Mouse (Mus musculus): ENCODE measurements at regions not wholly inside any gene's neighbourhood (a gene's known extent, or its start where the extent isn't known, plus 50 kb on each side); places are given as distances from the start of the nearest gene placed in this dataset.

DNA sequence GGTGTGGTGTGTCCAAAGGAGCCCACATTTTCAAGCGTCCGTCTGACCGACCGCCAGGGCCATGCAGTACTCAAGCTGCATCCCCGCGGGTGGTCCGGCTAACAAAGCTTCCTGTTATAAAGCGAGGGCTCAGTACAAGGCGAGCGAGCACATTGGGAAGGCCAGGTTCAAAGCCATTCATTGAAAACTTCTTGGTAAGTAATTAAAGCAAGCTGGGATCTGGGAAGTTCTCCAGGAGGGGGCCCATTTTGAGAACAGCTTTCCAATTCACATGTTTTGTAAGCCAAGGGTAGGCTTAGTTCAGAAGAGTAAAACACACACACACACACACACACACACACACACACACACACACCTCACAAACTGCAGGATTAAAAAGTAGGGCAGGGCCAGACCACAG, 57.3 kb upstream of the Prep start:
- DNase-seq (ENCODE audit: low read depth, low spot score) = peak; percentile 8

DNA sequence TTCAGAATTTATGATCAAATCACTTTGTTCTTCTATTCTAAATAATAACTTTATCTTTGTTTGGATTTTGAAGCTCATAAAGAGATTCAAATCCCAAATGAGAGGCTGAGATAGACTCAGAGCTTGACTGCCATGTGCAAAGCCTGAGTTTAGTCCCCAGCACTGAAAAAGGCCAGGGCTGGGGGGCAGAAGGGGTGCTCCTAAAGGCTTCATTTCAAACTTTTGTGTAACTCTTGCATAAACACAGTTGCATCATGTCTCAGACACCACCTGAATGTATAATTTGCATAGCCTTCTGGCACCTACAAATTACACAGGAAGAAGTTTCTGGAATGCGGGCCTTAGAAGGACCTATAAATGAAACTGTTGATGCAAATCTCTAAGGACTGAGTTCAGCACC, 57.8 kb upstream of the Prep start:
- no peak for DNase-seq (ENCODE audit: low read depth, low spot score)

DNA sequence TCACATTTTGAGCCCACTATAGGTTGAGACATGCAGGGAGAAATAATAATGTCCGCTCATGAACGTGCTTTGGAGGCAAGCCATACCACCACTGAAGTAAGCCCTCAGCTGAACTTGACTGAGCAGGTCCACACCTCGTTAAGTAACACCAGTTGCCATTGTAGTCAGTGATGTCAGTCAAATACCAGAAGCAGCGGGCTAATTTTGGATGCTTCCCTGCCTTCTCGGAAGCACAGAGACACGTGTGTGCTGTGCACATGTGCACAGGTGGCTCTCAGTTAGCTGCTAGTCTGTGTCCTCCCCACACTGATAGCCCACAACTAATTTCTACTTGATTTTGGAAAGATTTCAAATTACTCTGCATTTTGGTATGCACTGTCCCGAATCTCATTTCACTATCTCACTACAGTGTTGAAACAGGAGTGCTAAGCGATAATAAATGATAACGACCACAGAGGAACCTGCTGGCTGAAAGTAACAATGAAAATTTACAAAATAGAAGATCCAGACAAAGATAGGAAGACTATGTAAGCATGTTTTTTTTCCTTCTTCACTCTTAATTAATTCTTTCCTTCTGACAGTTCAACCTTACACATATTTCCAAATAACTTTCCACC, 62.9 kb upstream of the Prep start:
- no peak for DNase-seq (ENCODE audit: low read depth, low spot score)

DNA sequence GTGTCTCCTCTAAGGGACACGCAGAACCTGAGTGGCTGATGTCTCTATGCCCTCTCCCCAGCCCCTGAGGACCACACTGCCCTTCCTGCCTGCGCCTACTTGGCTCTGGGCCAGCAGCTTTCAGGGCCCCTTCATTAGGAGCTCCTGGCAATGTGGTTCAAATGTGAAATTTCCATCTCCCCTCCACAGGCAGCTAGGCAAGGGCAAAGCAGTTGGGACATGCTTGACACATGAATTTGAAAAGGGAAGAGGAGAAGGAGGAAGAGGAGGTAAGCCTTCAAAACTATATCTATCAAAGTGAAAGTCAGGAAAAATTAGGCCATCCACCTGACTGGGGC, 63.7 kb upstream of the Prep start:
- DNase-seq (ENCODE audit: low read depth, low spot score) = no peak

DNA sequence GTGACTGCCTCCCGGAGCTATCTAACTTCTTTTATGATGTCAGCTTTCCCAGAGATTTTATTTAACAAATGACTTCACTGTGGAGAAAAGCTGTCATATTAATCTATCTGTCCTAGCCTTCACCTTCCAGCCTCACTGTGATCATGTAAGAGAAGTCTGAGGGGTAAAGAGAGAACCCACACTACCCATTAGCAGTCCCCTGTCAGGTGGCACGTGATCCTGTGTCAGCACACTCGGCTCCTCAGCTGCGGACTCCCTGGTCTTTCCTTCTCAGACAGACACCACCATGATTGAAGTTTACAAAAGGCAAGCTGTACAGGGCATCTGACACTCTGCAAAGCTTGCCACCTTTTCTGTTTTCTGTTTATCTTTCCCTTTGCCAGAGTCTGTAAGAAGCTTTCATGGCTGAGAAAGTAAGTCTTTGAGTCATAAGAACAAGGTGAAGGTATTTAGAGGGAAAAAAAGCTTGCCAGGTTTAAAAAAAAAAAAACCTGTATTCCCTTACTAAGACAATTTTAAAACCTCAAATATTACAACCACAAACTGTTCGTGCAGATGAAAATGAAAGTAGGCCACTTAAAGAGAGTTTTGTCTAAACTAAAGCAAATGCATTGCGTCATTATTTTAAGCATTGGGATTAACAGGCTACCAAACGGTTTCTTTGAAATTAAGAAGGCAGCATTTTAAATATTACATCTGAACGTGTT, 64.2 kb upstream of the Prep start:
- DNase-seq (ENCODE audit: low read depth, low spot score) = no peak

DNA sequence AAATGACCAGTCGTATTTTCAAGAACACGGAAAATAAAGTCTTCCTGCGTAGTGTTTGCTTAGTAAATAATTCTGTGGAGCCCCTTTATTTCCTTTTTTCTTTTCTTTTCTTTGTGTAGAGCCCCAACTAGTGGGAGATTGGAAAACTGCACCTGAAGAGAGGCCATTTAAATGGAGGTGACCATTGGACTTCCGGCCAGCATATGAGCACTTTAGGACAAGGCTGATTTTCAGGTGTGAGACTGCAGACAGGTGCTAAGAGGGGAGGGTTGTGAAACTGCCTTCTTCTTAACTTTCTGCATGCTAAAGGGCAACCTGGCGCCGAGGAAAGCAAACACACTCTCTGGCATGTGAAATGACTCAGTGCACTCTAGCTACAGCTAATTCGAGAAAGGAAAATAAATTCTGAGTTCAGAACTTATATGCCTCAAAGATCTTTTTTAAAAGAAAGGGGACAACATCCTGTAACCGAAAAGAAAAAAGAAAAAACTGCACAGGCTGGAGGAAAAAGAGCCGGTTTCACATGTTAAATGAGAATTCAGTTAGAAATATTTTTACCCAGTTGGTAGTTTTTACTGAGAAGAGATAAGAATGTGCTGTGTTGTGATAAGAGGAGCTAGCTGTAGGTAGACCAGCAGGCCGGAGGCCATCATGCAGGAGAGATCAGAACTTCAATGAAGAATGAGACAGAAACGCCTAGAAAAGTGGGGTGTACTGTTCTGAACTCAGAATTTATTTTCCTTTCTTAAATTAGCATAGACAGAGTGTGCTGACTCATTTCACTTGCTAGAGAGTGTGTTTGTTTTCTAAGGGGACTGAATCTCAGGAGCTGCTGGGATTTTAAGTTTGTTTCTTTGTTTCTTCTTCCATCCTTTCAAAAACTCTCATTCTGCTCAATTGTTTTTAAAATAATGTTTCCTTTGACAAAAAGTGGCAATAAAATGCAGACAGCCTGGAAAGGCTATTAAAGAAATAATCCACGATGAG, 65.8 kb upstream of the Prep start:
- peak; percentile 58 for DNase-seq (ENCODE audit: low read depth, low spot score)

DNA sequence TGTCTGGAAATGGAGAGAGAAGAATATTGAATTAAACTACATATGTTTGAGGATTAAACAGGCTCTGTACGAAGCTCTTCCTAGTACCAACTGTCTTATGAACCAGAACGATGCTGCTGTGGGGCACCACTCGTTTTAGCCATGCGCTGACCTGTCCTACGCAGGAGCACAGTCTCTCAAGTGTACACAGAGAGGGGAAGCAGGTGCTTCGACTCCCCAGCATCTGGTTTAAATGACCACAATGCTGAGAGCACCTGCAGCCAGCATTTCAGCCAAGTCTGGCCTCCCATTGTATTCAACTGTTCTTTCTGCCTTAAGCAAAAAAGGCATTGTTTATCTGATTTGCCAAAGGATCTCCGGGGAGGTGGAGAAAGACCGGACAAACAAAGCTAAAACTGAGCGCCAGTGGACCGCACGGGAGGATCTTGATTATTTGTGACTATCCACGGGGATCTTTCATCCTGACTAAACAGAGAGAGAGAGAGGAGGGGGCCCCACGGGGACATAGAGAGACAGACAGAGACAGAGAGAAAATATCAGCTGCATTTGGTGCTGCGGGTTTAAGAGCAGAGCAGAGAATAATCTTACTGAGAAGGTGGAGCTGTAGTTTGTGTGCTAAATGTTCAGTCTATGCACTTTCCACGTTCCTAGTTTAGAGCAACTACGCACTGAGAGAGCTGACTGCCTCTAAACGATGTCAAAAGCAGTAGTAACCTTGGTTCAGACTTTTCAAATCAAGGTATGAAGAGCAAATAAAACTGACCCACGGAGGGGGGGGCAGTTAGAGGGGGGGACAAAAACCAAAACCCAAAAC, 66.8 kb upstream of the Prep start:
- DNase-seq (ENCODE audit: low read depth, low spot score) = peak; percentile 10

DNA sequence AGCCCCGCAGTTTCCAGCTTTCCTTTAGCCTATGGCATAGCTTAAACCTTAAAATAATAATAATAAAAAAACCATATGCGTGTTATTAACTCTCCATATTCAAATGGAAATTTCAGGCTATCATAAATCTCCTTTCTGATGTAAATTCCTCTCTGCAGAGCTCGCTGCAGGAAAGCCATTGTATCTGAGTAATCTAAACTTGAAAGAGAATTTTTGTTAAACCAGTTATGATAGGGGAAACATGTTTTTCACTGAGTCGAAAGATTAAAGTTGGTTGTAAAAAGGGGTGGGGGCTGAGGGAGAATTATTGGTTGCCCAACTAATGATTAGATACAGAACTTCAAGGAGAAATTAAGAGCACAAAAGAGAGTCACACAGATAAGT, 69.1 kb upstream of the Prep start:
- no peak for DNase-seq (ENCODE audit: low read depth, low spot score)

DNA sequence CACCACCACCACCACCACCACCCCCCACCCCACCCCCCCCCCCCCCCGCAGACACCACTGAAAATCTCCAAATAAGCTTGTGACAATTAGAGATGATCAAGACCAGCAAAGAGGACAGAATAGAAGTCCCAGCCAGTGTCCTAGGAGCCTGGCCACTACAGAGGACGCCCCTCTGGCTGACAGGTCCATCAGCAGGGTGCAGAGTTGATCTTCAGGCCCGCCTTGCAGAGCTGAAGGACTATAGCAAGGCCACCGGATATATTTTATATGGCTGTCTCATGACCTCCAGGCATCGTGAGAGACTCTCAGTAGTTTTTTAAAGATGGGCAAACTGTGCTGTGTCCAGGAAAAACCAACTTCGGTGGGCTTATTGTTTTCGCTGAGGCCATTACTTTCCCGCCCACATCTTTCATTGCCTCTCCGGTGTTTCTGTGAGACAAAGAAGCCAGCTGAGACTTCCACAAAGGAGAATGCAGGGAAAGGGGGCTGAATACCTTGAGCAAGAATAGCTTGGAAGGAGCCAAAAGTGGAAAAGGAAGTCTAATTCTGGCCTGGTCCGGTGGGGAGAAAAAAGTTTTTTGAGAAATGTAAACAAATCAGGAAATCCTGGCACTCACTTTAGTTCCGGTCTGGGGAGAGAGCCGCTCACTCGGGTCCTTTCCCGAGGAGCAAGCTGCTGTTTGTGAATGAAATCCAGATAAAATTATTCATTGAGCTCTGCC, 69.7 kb upstream of the Prep start:
- DNase-seq (ENCODE audit: low read depth, low spot score) = no peak

DNA sequence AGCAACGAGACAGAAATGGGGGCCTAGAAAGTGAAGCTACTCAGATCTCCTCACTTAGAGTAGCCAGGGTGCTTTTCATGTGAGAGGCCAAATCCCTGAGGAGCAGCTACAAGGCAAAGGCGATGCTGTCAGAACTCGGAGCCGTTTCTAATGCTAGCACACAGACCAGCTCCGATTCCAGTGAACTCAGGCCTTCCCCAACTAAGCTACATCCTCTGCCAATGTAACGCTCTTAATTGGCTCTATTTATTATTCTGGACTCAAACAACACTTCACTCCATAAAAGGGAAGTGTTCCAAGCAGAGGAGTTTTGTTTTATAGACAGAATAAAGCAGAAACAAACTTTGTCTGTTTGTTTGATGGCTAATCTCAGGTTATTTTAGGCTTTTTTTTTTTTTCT, 71.2 kb upstream of the Prep start:
- no peak for DNase-seq (ENCODE audit: low read depth, low spot score)

DNA sequence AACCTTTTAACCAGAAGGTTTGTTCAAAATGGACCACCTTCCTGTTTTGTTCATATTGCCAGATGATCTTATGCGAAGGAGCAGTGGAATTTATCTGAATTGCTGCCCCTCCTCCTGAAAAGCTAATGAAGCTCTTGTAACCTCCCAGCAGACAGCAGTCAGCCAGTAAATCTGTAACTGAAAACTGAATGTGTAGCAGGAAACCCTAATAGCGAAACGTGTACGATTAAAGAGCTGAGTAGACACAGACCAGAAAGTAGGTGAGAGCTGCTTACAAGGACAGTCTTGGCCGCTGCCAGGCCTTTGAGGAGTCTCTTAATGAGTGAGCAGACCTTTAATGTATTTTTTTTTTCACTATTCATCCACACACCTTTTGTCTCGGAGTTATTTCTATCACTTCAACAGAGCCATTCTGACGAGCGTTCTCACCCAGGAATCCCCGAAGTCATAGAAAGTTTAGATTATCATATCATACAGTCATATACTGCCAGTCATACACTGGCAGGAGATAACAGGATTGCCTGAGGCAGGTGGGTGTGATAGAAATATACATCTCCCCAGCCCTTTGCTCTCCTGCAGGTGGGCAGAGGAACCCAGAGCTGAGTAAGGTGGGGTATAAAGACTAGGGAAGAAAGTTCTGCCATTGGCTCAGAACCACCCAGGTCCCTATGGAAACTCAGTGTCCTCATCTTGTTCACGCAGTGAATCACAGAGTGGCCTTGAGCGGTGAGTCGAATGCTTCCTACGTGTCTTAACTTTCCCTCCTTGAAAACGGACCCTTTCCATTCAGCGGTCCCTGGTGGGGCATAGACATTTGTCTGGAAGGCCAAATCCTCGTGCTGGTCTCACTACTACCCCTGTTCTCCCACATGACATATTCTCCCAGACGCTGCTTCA, 72.4 kb upstream of the Prep start:
- DNase-seq (ENCODE audit: low read depth, low spot score) = no peak

DNA sequence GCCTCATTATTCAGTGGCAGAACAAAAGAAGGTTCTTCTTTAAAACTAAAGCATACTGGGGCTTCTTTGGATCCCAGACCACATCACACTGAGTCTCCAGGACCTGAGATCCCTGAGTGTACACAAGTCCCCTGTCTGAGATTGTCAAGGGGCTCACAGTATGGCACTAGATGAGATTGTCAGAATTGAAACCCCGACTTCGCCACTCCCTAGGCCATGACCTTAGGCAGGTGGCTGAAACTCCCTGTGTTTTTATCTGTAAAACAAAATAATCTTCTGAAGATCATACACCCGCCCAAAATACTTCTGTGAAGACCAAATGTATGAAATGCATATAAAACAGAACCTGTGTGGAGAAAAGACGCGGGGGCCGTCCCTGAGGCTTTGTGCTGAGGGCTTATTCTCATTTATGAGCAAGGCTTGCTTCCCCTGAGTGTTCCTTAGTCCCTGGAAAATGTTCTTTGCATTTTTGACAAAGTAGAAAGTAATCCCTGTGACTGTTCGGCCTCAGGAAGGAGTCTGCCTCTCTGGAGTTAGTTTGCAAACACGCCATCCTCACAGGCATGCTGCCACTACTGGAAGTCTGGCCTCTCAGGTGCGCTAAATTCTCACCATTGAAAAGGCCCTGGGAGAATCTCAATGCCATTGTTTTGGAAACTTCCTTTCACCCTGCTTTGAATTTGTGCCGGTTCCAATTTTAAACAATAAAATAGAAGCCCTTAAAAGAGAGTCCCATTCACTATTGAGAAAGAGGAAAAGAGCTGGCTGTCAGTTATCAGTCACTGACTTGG, 73.3 kb upstream of the Prep start:
- no peak for DNase-seq (ENCODE audit: low read depth, low spot score)

DNA sequence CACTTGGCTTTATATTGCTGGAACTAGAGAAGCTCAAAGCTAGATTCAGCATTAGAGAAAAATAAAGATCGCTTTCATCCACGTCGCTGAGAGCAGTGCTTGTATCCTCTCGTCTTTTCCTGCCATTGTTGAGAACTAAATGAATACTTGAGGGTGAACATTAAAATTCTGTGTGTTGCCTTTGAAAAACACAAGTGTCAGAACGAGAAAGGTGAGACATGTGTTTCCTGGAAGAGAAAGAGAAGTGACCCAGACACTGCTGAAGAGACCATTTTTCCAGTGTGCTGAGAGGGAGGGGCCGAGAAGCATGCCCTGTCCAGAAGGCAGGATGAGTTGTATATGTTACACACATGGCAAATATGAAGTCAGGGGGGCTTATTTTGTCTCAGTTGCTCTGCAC, 77.5 kb upstream of the Prep start:
- DNase-seq (ENCODE audit: low read depth, low spot score) = no peak

DNA sequence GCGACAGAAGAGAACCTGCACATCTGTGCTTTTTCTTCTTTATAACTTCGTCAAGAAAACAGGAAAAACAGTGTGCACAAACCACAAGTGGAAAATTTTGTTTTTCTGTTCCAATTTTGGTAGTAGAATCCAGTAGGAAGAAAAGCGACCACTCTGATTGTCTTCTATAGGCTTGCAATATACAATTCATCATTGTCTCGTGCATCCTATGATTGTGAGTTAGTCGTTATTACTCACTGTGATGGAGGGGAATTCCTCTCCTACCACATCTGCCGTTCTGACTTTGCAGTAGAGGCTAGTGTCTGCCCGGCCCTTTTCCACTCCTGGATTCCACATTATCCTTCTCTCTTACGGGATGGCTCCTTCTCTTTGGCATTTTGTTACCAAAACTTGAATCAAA, 78.2 kb upstream of the Prep start:
- no peak for DNase-seq (ENCODE audit: low read depth, low spot score)

DNA sequence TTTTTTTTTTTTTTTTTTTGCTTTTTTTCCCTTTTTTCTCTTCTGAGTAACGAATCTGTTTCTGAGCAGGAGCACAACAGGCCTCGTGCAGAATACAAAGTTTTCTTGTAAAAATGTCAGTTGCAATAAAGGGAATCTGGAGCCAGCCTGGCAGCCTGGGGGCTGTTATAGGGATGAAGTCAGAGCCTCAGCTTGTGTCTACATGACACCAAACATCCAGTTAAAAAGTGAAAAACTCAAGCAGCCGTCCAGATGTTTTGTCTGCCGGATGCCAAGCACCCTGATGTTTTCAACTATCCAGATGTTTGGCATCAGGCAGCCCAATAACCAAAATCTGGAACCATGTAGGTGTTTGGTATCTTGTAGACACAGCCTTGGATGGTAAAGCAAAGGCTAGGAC, 79.4 kb upstream of the Prep start:
- no peak for DNase-seq (ENCODE audit: low read depth, low spot score)

DNA sequence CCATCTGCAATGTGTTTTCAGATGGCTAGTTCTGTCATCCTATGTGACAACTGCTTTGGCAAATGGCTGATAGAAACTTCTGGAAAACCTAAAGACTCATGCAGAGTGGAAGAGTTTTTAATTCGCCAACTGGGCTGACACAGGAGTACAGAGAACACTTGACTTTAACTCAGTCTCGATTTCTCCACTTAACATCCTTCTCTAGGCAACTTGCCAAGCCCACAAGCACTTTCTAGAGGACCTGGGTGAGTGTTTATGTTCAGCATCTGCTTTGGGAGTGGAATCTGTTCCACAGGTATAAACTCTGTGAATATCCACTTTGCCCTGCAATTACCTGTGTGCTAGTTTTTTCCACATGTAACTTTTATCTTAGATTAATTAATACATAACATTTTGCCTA, 85.1 kb upstream of the Prep start:
- no peak for DNase-seq (ENCODE audit: low read depth, low spot score)

DNA sequence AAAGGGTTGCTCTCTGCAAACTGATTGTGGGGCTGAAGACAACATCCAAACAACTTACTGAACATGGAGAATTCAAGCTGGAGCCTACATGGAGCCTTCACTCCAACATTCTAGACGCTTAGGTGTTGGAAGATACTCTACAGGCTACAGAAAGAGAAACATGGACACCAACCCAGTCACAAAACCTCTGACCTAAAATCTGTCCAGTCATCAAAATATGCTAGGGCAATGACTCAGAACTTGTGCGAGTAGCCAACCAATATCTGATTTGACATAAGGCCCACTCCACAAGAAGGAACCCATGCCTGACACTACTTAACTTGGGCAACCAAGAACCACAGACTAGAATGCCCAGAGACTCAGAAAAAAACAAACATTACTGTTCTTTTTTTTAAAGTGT, 90.2 kb upstream of the Prep start:
- no peak for DNase-seq (ENCODE audit: low read depth, low spot score)

DNA sequence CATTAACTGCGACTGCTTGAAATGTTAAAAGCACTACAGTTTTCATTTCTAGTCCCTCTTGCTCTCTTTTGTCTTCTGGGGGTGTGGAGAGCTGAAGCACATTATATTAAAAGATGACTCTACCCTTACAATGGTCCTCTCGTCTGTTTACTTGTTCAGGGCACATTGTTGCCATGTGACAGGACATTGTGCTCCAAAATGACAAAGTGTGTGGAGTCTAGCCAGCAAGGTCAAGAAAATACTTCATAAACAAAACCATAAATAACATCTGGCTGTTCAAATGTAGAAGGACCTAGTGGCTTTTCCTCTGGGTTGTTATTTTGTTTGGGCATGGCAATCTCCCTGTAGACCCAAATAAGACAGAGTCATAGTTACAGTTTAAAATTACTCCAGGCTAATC, 95.1 kb upstream of the Prep start:
- DNase-seq (ENCODE audit: low read depth, low spot score) = no peak

DNA sequence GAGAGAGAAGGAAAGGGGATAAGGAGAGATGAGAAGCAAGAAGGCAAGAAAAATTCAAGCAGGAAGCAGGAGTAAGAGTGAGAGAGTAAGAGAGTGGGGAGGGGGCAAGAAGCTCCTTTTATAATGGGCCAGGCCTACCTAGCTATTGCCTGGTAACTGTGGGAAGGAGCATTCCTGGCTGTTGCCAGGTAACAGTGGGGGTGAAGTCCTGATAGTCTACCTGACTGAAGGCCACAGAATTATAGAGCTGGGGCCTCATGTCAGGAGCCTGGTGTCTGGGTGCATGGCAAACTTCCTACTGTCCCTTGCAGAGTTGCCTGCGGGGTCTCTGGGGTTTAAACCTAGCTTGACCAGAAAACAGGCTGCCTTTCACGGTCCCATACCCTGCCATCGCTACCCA, 107.0 kb upstream of the Prep start:
- no peak for DNase-seq (ENCODE audit: low read depth, low spot score)

All from brain, adult 2 months (tissue).